Mouse (Mus musculus): Measurements from ENCODE around the gene Prpf38b.
"Not testable (repeated sequence)": the region's sequence is repeated elsewhere in the genome, so short reads cannot be mapped to it uniquely, and the experiment has no call there.

Gene Prpf38b

GRCm38 (mm10) chr3:108900147-108900546, 11.4 kb downstream of the Prpf38b start:
- DNase-seq, result no peak

GRCm38 (mm10) chr3:108898640-108899039, 12.9 kb downstream of the Prpf38b start:
- DNase-seq, result no peak

- DNase-seq, result no peak
Measured at GRCm38 (mm10) chr3:108892914-108893313, 18.6 kb downstream of the Prpf38b start.

GRCm38 (mm10) chr3:108892080-108892479, 19.4 kb downstream of the Prpf38b start:
- no peak for DNase-seq

GRCm38 (mm10) chr3:108889908-108890307, 21.6 kb downstream of the Prpf38b start, which contains the start of gene Fndc7:
Gene Fndc7, minus strand, starts transcription at chr3:108890008.
- no peak for DNase-seq

- DNase-seq, result no peak
Measured at GRCm38 (mm10) chr3:108887618-108887975, 23.9 kb downstream of the Prpf38b start.

GRCm38 (mm10) chr3:108886934-108887617, 24.5 kb downstream of the Prpf38b start:
- no peak for DNase-seq

- no peak for DNase-seq
Measured at GRCm38 (mm10) chr3:108885686-108886530, 25.6 kb downstream of the Prpf38b start.

GRCm38 (mm10) chr3:108884706-108885289, 26.7 kb downstream of the Prpf38b start:
- no peak for DNase-seq

- DNase-seq, result no peak
Measured at GRCm38 (mm10) chr3:108883067-108883466, 28.5 kb downstream of the Prpf38b start.

- not testable (repeated sequence) for DNase-seq
Measured at GRCm38 (mm10) chr3:108881873-108882272, 29.7 kb downstream of the Prpf38b start.

GRCm38 (mm10) chr3:108880544-108881507, 30.7 kb downstream of the Prpf38b start:
- DNase-seq, result peak; percentile 28

GRCm38 (mm10) chr3:108879836-108880435, 31.6 kb downstream of the Prpf38b start:
- no peak for DNase-seq

- DNase-seq, result no peak
Measured at GRCm38 (mm10) chr3:108879129-108879528, 32.4 kb downstream of the Prpf38b start.

GRCm38 (mm10) chr3:108870631-108871030, 40.9 kb downstream of the Prpf38b start:
- no peak for DNase-seq

- DNase-seq, result no peak
Measured at GRCm38 (mm10) chr3:108867449-108867848, 44.1 kb downstream of the Prpf38b start.

- DNase-seq, result no peak
Measured at GRCm38 (mm10) chr3:108865676-108866075, 45.9 kb downstream of the Prpf38b start.

- DNase-seq, result no peak
Measured at GRCm38 (mm10) chr3:108865129-108865528, 46.4 kb downstream of the Prpf38b start.

- no peak for DNase-seq
Measured at GRCm38 (mm10) chr3:108863091-108863490, 48.4 kb downstream of the Prpf38b start.

- not testable (repeated sequence) for DNase-seq
Measured at GRCm38 (mm10) chr3:108862282-108862681, 49.2 kb downstream of the Prpf38b start.

- no peak for DNase-seq
Measured at GRCm38 (mm10) chr3:108860786-108861185, 50.7 kb downstream of the Prpf38b start.

- DNase-seq, result no peak
Measured at GRCm38 (mm10) chr3:108858231-108858770, 53.2 kb downstream of the Prpf38b start.

All from right cerebral cortex, adult 18-20 months (tissue).